8 mouse cellular contexts compared by ENCODE assay signal in genomic region chr3:31095179-31095490, GRCm38 (mm10). TPM values are rescaled to one million over a fixed set of nuclear protein-coding genes. Genes with fewer than 3 reads are reported as not detected.
DNase-seq lines count a peak whose midpoint lies in the region; ATAC-seq and TF ChIP-seq lines count a peak whose summit lies in the region.

No protein-coding gene starts in this region.

- ATAC-seq in liver, embryonic 11.5 days (replicated peaks; ENCODE audit: low FRiP score): no peak

- WGBS in spleen, adult 2 months: 1% methylated on average over 31 of the region's 39 CpGs
- 1% methylated on average over 23 of the region's 39 CpGs for WGBS in liver, embryonic 11.5 days

- TF ChIP-seq CTCF in spleen, adult 2 months (IDR thresholded peaks at IDR 0.05; ENCODE audit: extremely low read depth, insufficient read depth, insufficient read length, insufficient replicate concordance): no peak

- H3K9ac ChIP-seq in liver, embryonic 11.5 days (ENCODE audit: low read depth, low read length): peak overlapping the region; percentile 92

- H3K36me3 ChIP-seq in spleen, adult 2 months (ENCODE audit: control insufficient read depth, insufficient read depth, low read length): no peaks in the 10 kb centered on the region
- no peaks in the 10 kb centered on the region for H3K36me3 ChIP-seq in liver, embryonic 11.5 days (ENCODE audit: control insufficient read depth, insufficient read depth, low read length)

- peak overlapping the region; percentile 77 for H3K27ac ChIP-seq in spleen, adult 2 months (ENCODE audit: insufficient read depth, low read length)
- H3K27ac ChIP-seq in liver, embryonic 11.5 days (ENCODE audit: low read depth, low read length): peak overlapping the region; percentile 98

- H3K4me2 ChIP-seq in liver, embryonic 11.5 days: peak overlapping the region; percentile 74

- peak overlapping the region; percentile 71 for H3K4me3 ChIP-seq in spleen, adult 2 months (ENCODE audit: extremely low read depth, insufficient read depth, insufficient read length)
- H3K4me3 ChIP-seq in liver, embryonic 11.5 days (ENCODE audit: low read depth, low read length): peak overlapping the region; percentile 92

- H3K27me3 ChIP-seq in spleen, adult 2 months (ENCODE audit: control insufficient read depth, insufficient read depth, low read length): no peaks in the 10 kb centered on the region
- no peaks in the 10 kb centered on the region for H3K27me3 ChIP-seq in liver, embryonic 11.5 days (replicated peaks; ENCODE audit: control insufficient read depth, insufficient read depth, low read length)

- no peak for TF ChIP-seq POLR2A in spleen, adult 2 months (IDR thresholded peaks at IDR 0.05; ENCODE audit: low read depth, low read length)

- peak; percentile 51 for DNase-seq in embryo, embryonic 10.5 days (ENCODE audit: low spot score)
- DNase-seq in embryo, embryonic 9.5 days (ENCODE audit: extremely low spot score): no peak
- DNase-seq in spleen, adult 2 months (ENCODE audit: low read depth in 1 of 2, low spot score in 2 of 2): no peak
- DNase-seq in spleen, postnatal 4 days (ENCODE audit: low spot score in 2 of 2): no peak
- no peak for DNase-seq in liver, embryonic 11.5 days (ENCODE audit: low spot score)
- no peak for DNase-seq in adrenal gland, adult 18-20 months (ENCODE audit: low spot score in 2 of 2)
- no peak for DNase-seq in thymus, postnatal 10 days (ENCODE audit: low spot score in 2 of 2)
- no peak for DNase-seq in retina, embryonic 14.5 days (ENCODE audit: low spot score)

- H3K9me3 ChIP-seq in liver, embryonic 11.5 days (ENCODE audit: control insufficient read depth, low read length): no peaks in the 10 kb centered on the region

- H3K4me1 ChIP-seq in spleen, adult 2 months (ENCODE audit: control insufficient read depth, insufficient read depth, insufficient read length): peaks cover 18% of the 10 kb centered on the region
- peaks cover 24% of the 10 kb centered on the region for H3K4me1 ChIP-seq in liver, embryonic 11.5 days (replicated peaks; ENCODE audit: control insufficient read depth, insufficient read depth, low read length)

RNA-seq across cellular contexts. Expression of gene Skil, which starts 0.3 kb away (rescaled TPM):
- 4.7 and 5.5 TPM in 2 replicates for polyA plus RNA-seq in spleen, adult 2 months (2012; rRNA removed)
- 14.2 and 16.6 TPM in 2 replicates for polyA plus RNA-seq in liver, embryonic 11.5 days (2014; fragmentation: Nextera tagmentation; extraction: Ambion mirVana)
- total RNA-seq in adrenal gland, adult 18-20 months (2021): 10 to 100 TPM; 24.3 to 34.4 TPM

RNA-seq across cellular contexts. Expression of gene Cldn11, which starts 54.6 kb away (rescaled TPM):
- polyA plus RNA-seq in spleen, adult 2 months (2012; rRNA removed): 0.06 TPM in 1 of 2 replicates, not detected in the other
- polyA plus RNA-seq in liver, embryonic 11.5 days (2014; fragmentation: Nextera tagmentation; extraction: Ambion mirVana): 0.56 and 0.89 TPM in 2 replicates
- total RNA-seq in adrenal gland, adult 18-20 months (2021): 10 to 100 TPM in 1 of 2 experiments, 1 to 10 TPM in 1; 6.3 to 13.1 TPM
